Mouse (Mus musculus) MEL (cell line): ENCODE results near the gene Mob3a. TPM values are rescaled to one million over a fixed set of nuclear protein-coding genes. Genes with fewer than 3 reads are reported as not detected.

Experiments used
- DNase-seq: peaks from one replicate; pipeline ENCODE4 v3.0.0; 2011; ENCODE audit warnings: low read depth, low spot score
- H3K27ac ChIP-seq: 2 replicates; pipeline ENCODE4 v1.5.1; 2012; ENCODE audit warnings: low read depth, mild to moderate bottlenecking, control low read depth, low read length, moderate library complexity; ENCODE audit not compliant: control insufficient read depth
- H3K27me3 ChIP-seq, 2 experiments: fragments of 150-350 bp in 1 of 2; sonication (generic) in 1 of 2; 2 replicates each; pipeline ENCODE4 v1.6.1; 2012; ENCODE audit warnings: low read length in 2 of 2, mild to moderate bottlenecking in 2 of 2, improper control_type of control experiment in 1 of 2, moderate library complexity in 1 of 2; ENCODE audit not compliant: insufficient read depth in 2 of 2, control insufficient read depth in 1 of 2
- H3K36me3 ChIP-seq, 2 experiments: 2 replicates each; pipeline ENCODE4 v1.6.1; 2012 to 2014; ENCODE audit warnings: low read length in 2 of 2, improper control_type of control experiment in 1 of 2, inconsistent platforms in 1 of 2, mild to moderate bottlenecking in 1 of 2; ENCODE audit not compliant: insufficient read depth in 2 of 2, control insufficient read depth in 1 of 2
- H3K4me1 ChIP-seq, 2 experiments: fragments of 150-350 bp in 1 of 2; sonication (generic) in 1 of 2; 2 replicates each; pipeline ENCODE4 v1.6.1; 2012; ENCODE audit warnings: low read length in 2 of 2, improper control_type of control experiment in 1 of 2, mild to moderate bottlenecking in 1 of 2; ENCODE audit not compliant: insufficient read depth in 2 of 2, control insufficient read depth in 1 of 2
- H3K4me3 ChIP-seq, 2 experiments: fragments of 150-350 bp in 1 of 2; sonication (generic) in 1 of 2; 2 replicates each; pipeline ENCODE4 v1.5.1; 2012; ENCODE audit warnings: low read depth in 2 of 2, low read length in 2 of 2, mild to moderate bottlenecking in 2 of 2, moderate library complexity in 2 of 2, control low read depth in 1 of 2, improper control_type of control experiment in 1 of 2; ENCODE audit not compliant: control insufficient read depth in 1 of 2, insufficient read depth in 1 of 2
- H3K79me2 ChIP-seq: 2 replicates; pipeline ENCODE4 v1.6.1; 2012; ENCODE audit warnings: mild to moderate bottlenecking, low read length, moderate library complexity; ENCODE audit not compliant: control insufficient read depth, poor library complexity, insufficient read depth
- H3K9ac ChIP-seq: 2 replicates; pipeline ENCODE4 v1.6.1; 2012; ENCODE audit warnings: low read depth, mild to moderate bottlenecking, control low read depth, low read length, moderate library complexity; ENCODE audit not compliant: control insufficient read depth, poor library complexity, severe bottlenecking
- H3K9me3 ChIP-seq: fragments of 150-350 bp; sonication (generic); replicated peaks from 2 replicates; pipeline ENCODE4 v1.6.1; 2012; ENCODE audit warnings: mild to moderate bottlenecking, low read length, improper control_type of control experiment, moderate library complexity; ENCODE audit not compliant: insufficient read depth
- CHD1 ChIP-seq: IDR thresholded peaks from 2 replicates; pipeline ENCODE4 v1.6.1; 2012; ENCODE audit warnings: low read depth, mild to moderate bottlenecking, inconsistent platforms, low read length, improper control_type of control experiment
- CTCF ChIP-seq, 3 experiments: IDR thresholded peaks in 2 of 3; conservative IDR thresholded peaks in 1 of 3; 2 replicates each; pipeline ENCODE4 v1.5.1; 2011 to 2012; ENCODE audit warnings: low read length in 3 of 3, low read depth in 2 of 3, mild to moderate bottlenecking in 2 of 3, improper control_type of control experiment in 1 of 3, inconsistent platforms in 1 of 3, mixed read lengths in 1 of 3, moderate library complexity in 1 of 3; ENCODE audit not compliant: control insufficient read depth in 1 of 3, insufficient read depth in 1 of 3, poor library complexity in 1 of 3, severe bottlenecking in 1 of 3
- EP300 ChIP-seq, 2 experiments: IDR thresholded peaks; 2 replicates each; pipeline ENCODE4 v1.6.1; 2011; ENCODE audit warnings: improper control_type of control experiment in 2 of 2, low read length in 2 of 2, low read depth in 1 of 2, mild to moderate bottlenecking in 1 of 2
- JUND ChIP-seq: IDR thresholded peaks from 2 replicates; pipeline ENCODE4 v1.6.1; 2011; ENCODE audit warnings: low read depth, mild to moderate bottlenecking, improper control_type of control experiment, low read length
- MEF2A ChIP-seq: IDR thresholded peaks from 2 replicates; pipeline ENCODE4 v1.6.1; 2014; ENCODE audit warnings: low read depth, mild to moderate bottlenecking, inconsistent platforms, low read length, improper control_type of control experiment; ENCODE audit not compliant: poor library complexity, insufficient replicate concordance, severe bottlenecking; ENCODE audit errors: extremely low read depth
- MYB ChIP-seq: IDR thresholded peaks from 2 replicates; pipeline ENCODE4 v1.6.1; 2011; ENCODE audit warnings: mild to moderate bottlenecking, low read depth, low read length, improper control_type of control experiment
- MYC ChIP-seq: IDR thresholded peaks from 2 replicates; pipeline ENCODE4 v1.6.1; 2011; ENCODE audit warnings: low read depth, mild to moderate bottlenecking, low read length, improper control_type of control experiment, moderate library complexity
- TAL1 ChIP-seq: IDR thresholded peaks from 2 replicates; pipeline ENCODE4 v1.6.1; 2012; ENCODE audit warnings: mild to moderate bottlenecking, inconsistent platforms, low read length, moderate library complexity, mixed read lengths
- TCF12 ChIP-seq: IDR thresholded peaks from 2 replicates; pipeline ENCODE4 v1.6.1; 2014; ENCODE audit warnings: low read depth, mild to moderate bottlenecking, inconsistent platforms, low read length, improper control_type of control experiment, moderate library complexity
- USF1 ChIP-seq: IDR thresholded peaks from 2 replicates; pipeline ENCODE4 v1.6.1; 2014; ENCODE audit warnings: low read depth, mild to moderate bottlenecking, inconsistent platforms, low read length, improper control_type of control experiment, moderate library complexity
- polyA plus RNA-seq, 2 experiments: library from polyadenylated mRNA; stranded (reverse) in 1 of 2; unstranded in 1 of 2; fragments of >175 nt in 1 of 2; fragments of >200 nt in 1 of 2; gene quantifications; 2 replicates each; pipeline versions ENCODE4 v1.2.1 to v1.2.4; 2012; ENCODE audit warnings: low replicate concordance in 2 of 2, low read depth in 1 of 2; ENCODE audit not compliant: insufficient read length in 2 of 2, insufficient read depth in 1 of 2, missing spikeins in 1 of 2
- total RNA-seq: library from RNA; depleted of rRNA; stranded (reverse); fragments of 300-350 nt; gene quantifications from 2 replicates; pipeline ENCODE4 v1.2.3, GENCODE M21; 2012

The Mob3a gene
- total and polyA plus RNA-seq, 3 experiments = 38.3 to 63.4 TPM; not detected in 1

DNA sequence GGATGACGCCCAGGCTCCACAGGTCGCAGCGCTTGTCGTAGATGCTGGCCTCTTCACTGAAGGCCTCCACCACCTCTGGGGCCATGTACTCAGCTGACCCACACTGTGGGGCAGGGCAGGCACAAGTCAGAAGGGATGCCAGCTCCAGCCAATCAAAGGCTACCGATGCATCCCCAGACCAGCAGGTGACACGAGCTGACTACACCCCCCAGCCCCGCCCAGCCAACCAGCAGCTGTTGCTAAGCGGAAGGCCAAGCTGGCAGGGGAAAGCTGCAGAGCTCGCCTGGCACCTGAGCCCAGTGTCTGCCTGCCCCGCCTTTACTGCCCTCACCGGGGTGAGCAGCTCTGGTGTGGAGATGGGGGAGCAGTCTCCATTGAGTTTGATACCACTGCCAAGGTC lies 33.2 kb downstream of the Mob3a start:
- H3K79me2 ChIP-seq = peaks cover 16% of the 10 kb centered on the region
- no peak overlapping the region for H3K9ac ChIP-seq
- H3K4me1 ChIP-seq = peaks cover 4 to 16% of the 10 kb centered on the region in 2 experiments
- H3K27me3 ChIP-seq = no peaks in the 10 kb centered on the region
- no peak overlapping the region for H3K4me3 ChIP-seq
- H3K9me3 ChIP-seq = no peaks in the 10 kb centered on the region
- no peak for DNase-seq
- no peak overlapping the region for H3K27ac ChIP-seq
- TF ChIP-seq MYC = no peak
- TF ChIP-seq CHD1 = no peak
- H3K36me3 ChIP-seq = peaks cover 2 to 16% of the 10 kb centered on the region in 2 experiments

- H3K36me3 ChIP-seq = peaks cover 2 to 14% of the 10 kb centered on the region in 2 experiments
Observed at GRCm38 (mm10) chr10:80666837-80667412, 34.9 kb downstream of the Mob3a start.

DNA sequence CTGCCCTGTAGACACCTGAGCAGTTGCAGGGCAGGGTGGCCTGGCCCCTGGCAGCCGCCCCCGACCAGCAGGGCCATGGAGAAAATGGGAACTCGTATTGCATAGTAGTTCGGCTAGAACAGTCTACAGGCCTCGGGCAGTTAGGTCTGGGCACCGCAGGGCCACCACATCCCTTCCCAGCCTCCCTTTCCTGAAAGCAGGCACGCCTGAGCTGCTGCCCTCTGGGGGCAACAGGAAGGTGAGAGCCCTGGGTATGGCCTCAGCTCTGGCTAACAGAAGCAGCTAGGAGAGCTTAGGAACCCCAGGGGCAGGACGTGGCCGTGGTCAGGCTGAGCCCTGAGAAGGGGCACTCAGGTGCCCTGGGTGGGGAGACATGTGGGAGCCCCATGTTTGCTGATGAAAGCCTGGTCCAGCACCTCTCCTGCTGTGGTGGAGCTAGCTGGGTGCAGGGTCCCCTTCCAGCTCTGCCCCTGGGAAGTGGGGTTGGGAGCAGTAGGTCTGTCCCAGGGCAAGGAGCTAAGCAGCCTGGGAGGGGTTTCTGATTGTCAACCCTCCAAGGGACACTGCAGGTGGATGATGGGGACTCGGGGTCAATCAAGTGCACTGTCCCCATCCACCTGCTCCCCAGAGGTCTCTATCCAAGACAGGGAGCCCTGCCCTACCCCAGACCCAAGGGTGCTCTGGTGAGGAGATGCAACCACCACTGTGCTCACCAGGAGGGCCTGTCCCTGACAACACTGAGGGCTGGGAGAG lies 35.6 kb downstream of the Mob3a start:
- Histone ChIP-seq H3K4me3 (no peak overlapping the region), H3K9ac (no peak overlapping the region)

More at GRCm38 (mm10) chr10:80666837-80667412, 34.9 kb downstream of the Mob3a start:
- Histone ChIP-seq H3K27ac (no peak overlapping the region), H3K79me2 (peaks cover under 1% of the 10 kb centered on the region)
- no peak for TF ChIP-seq CHD1
- no peak for TF ChIP-seq EP300 (IDR thresholded peaks at IDR 0.05; ENCODE audit: low read depth in 1 of 2, low read length in 2 of 2)
- no peak for TF ChIP-seq USF1
- TF ChIP-seq, all 39 proteins: peak for 0
- DNase-seq = no peak
- peaks cover 5 to 24% of the 10 kb centered on the region in 2 experiments for H3K4me1 ChIP-seq
- H3K4me3 ChIP-seq = no peak overlapping the region
- no peak overlapping the region for H3K9ac ChIP-seq
- H3K27me3 ChIP-seq = no peaks in the 10 kb centered on the region
- no peaks in the 10 kb centered on the region for H3K9me3 ChIP-seq

More for the DNA sequence above, 35.6 kb downstream of the Mob3a start:
- no peaks in the 10 kb centered on the region for H3K27me3 ChIP-seq
- no peak for DNase-seq
- no peak overlapping the region for H3K27ac ChIP-seq
- no peaks in the 10 kb centered on the region for H3K9me3 ChIP-seq
- TF ChIP-seq MEF2A = no peak
- TF ChIP-seq MYB = no peak
- TF ChIP-seq JUND = no peak
- TF ChIP-seq TCF12 = no peak
- TF ChIP-seq TAL1 = no peak
- TF ChIP-seq CTCF (IDR thresholded peaks at IDR 0.05 in 2 of 3, conservative IDR thresholded peaks at IDR 0.05 in 1 of 3; ENCODE audit: control insufficient read depth in 1 of 3, insufficient read depth in 1 of 3, low read depth in 2 of 3, low read length in 3 of 3, poor library complexity in 1 of 3, severe bottlenecking in 1 of 3) = no peak
- peaks cover 2 to 14% of the 10 kb centered on the region in 2 experiments for H3K36me3 ChIP-seq
- H3K4me1 ChIP-seq = peaks cover 5 to 24% of the 10 kb centered on the region in 2 experiments
- no peaks in the 10 kb centered on the region; the same call in 1 of the 2 replicates for H3K79me2 ChIP-seq
